Mouse (Mus musculus) embryonic fibroblast, embryonic 13.5 days (primary cell): ENCODE results near the gene Sema6c.

Source experiments
- CTCF ChIP-seq: IDR thresholded peaks from 2 replicates; pipeline ENCODE4 v1.5.1; 2011; ENCODE audit warnings: mild to moderate bottlenecking, control low read depth, low read length, moderate library complexity, borderline replicate concordance; ENCODE audit not compliant: insufficient read depth
- POLR2A ChIP-seq: IDR thresholded peaks from 2 replicates; pipeline ENCODE4 v1.6.1; 2011; ENCODE audit warnings: low read depth, mild to moderate bottlenecking, control low read depth, low read length, moderate library complexity

DNA sequence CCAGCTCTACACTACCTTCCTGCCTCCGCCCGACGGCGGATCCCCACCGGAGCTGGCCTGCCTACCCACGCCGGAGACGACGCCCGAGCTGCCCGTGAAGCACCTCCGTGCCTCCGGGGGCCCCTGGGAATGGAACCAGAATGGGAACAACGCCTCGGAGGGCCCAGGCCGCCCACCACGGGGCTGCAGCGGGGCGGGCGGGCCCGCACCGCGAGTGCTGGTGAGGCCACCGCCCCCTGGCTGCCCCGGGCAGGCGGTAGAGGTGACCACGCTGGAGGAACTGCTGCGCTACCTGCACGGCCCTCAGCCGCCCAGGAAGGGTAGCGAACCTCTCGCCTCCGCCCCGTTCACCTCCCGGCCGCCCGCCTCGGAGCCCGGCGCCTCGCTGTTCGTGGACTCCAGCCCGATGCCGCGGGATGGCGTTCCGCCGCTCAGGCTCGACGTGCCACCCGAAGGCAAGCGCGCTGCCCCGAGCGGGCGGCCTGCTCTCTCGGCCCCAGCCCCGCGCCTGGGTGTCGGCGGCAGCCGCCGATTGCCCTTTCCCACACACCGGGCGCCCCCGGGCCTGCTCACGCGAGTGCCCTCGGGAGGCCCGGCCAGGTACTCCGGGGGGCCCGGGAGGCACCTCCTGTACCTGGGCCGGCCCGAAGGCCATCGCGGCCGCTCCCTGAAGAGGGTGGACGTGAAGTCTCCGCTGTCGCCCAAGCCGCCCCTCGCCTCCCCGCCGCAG, 12.4 kb downstream of the Sema6c start:
- TF ChIP-seq CTCF (no peak), POLR2A (no peak)
